Mouse (Mus musculus) limb, embryonic 13.5 days (tissue): ENCODE results near the gene Hist1h2bh. TPM values are rescaled to one million over a fixed set of nuclear protein-coding genes. Genes with fewer than 3 reads are reported as not detected.
A peak's percentile ranks its signal among the peaks of the same experiment; 100 is the strongest.
"Not testable (repeated sequence)": the region's sequence is repeated elsewhere in the genome, so short reads cannot be mapped to it uniquely, and the experiment has no call there.

Experiments
- ATAC-seq: fragments of 200-750 bp; cut with Nextera tagmentation; 2 replicates; pipeline ENCODE4 v1.8.0; 2017; ENCODE audit warnings: low read depth, moderate number of reproducible peaks, moderate TSS enrichment; ENCODE audit not compliant: low FRiP score
- H3K27ac ChIP-seq: fragments of 300-500 bp; sonication (generic); 2 replicates; pipeline ENCODE4 v1.5.1; 2015; ENCODE audit warnings: inconsistent platforms, mild to moderate bottlenecking, moderate library complexity
- H3K27me3 ChIP-seq: fragments of 300-500 bp; sonication (generic); 2 replicates; pipeline ENCODE4 v1.6.1; 2015; ENCODE audit warnings: mild to moderate bottlenecking, inconsistent platforms
- H3K36me3 ChIP-seq: fragments of 300-500 bp; sonication (generic); 2 replicates; pipeline ENCODE4 v1.6.1; 2015; ENCODE audit warnings: inconsistent platforms, mild to moderate bottlenecking, moderate library complexity
- H3K4me1 ChIP-seq: fragments of 300-500 bp; sonication (generic); 2 replicates; pipeline ENCODE4 v1.6.1; 2015; ENCODE audit warnings: inconsistent platforms
- H3K4me2 ChIP-seq: fragments of 300-500 bp; sonication (generic); replicated peaks from 2 replicates; pipeline ENCODE4 v1.6.1; 2015; ENCODE audit warnings: inconsistent platforms, mild to moderate bottlenecking, moderate library complexity
- H3K4me3 ChIP-seq: fragments of 300-500 bp; sonication (generic); 2 replicates; pipeline ENCODE4 v1.5.1; 2015; ENCODE audit warnings: moderate library complexity, mild to moderate bottlenecking, inconsistent platforms
- H3K9ac ChIP-seq: fragments of 300-500 bp; sonication (generic); 2 replicates; pipeline ENCODE4 v1.6.1; 2015; ENCODE audit warnings: mild to moderate bottlenecking, inconsistent platforms
- H3K9me3 ChIP-seq: fragments of 300-500 bp; sonication (generic); 2 replicates; pipeline ENCODE4 v1.6.1; 2016; ENCODE audit warnings: inconsistent platforms
- WGBS: fragments of 180-500 bp; shearing (Covaris S2); methylation state at CpG from one replicate; pipeline ENCODE4 v1.1.7; 2015; 5-methylcytosine and 5-hydroxymethylcytosine counted together
- polyA plus RNA-seq: library from polyadenylated mRNA; unstranded; fragments of >200 nt; fragmentation: Nextera tagmentation; extraction: Ambion mirVana; gene quantifications from 2 replicates; pipeline ENCODE4 v1.2.1, GENCODE M21; 2015

Gene Hist1h2bh
- polyA plus RNA-seq, 1 experiment from 2014 or later = 1.0 TPM

GRCm38 (mm10) chr13:23571504-23572217 is 28.5 kb upstream of the Hist1h2bh start:
- not testable (repeated sequence) for H3K27me3 ChIP-seq, H3K9me3 ChIP-seq, ATAC-seq, H3K36me3 ChIP-seq
- peak overlapping the region; percentile 75 for H3K4me2 ChIP-seq
- H3K9ac ChIP-seq = peak overlapping the region; percentile 80
- peak overlapping the region; percentile 96 for H3K27ac ChIP-seq
- peak overlapping the region; percentile 53 for H3K4me3 ChIP-seq
- peaks cover 28% of the 10 kb centered on the region for H3K4me1 ChIP-seq
- under 1% methylated on average over 16 of the region's 34 CpGs for WGBS

- H3K27ac ChIP-seq = peak within 1 kb of the TSS; percentile 96
- under 1% methylated on average over 18 of the region's 18 CpGs for WGBS
- no peaks in the 10 kb centered on the region for H3K9me3 ChIP-seq
- peak; percentile 90 for ATAC-seq
- no peaks in the 10 kb centered on the region for H3K27me3 ChIP-seq
- peak within 1 kb of the TSS; percentile 75 for H3K4me2 ChIP-seq
- peak within 1 kb of the TSS; percentile 80 for H3K9ac ChIP-seq
- no peaks in the 10 kb centered on the region for H3K36me3 ChIP-seq
- peak within 1 kb of the TSS; percentile 53 for H3K4me3 ChIP-seq
- H3K4me1 ChIP-seq = peaks cover 22% of the 10 kb centered on the region
Observed at GRCm38 (mm10) chr13:23571022-23571503, 27.9 kb upstream of the Hist1h2bh start, which contains the start of the genes Hist1h2ae and Hist1h2bg. Gene Hist1h2ae, minus strand, starts transcription at chr13:23571220. Gene Hist1h2bg, plus strand, starts transcription at chr13:23571396.

GRCm38 (mm10) chr13:23570261-23571021 is 27.2 kb upstream of the Hist1h2bh start:
- Histone ChIP-seq H3K4me3 (peak overlapping the region; percentile 53), H3K4me2 (peak overlapping the region; percentile 75), H3K4me1 (peaks cover 22% of the 10 kb centered on the region), H3K9ac (peak overlapping the region; percentile 63), H3K27ac (peak overlapping the region; percentile 96)
- ATAC-seq, H3K9me3 ChIP-seq, H3K27me3 ChIP-seq, H3K36me3 ChIP-seq: not testable (repeated sequence)
- WGBS = 1% methylated on average over 27 of the region's 41 CpGs

GRCm38 (mm10) chr13:23564482-23564881 is 21.3 kb upstream of the Hist1h2bh start:
- Histone ChIP-seq H3K36me3 (no peaks in the 10 kb centered on the region), H3K4me1 (no peaks in the 10 kb centered on the region; the same call in 1 of the 2 replicates), H3K4me2 (no peak overlapping the region), H3K9ac (no peak overlapping the region), H3K27ac (no peak overlapping the region), H3K27me3 (no peaks in the 10 kb centered on the region), H3K9me3 (no peaks in the 10 kb centered on the region), H3K4me3 (no peak overlapping the region)
- ATAC-seq = no peak
- WGBS = 89% methylated on average over 2 of the region's 2 CpGs

- H3K4me1 ChIP-seq = no peaks in the 10 kb centered on the region; the same call in 1 of the 2 replicates
- ATAC-seq = peak; percentile 68; the same call in 1 of the 2 replicates
- peak overlapping the region; percentile 74 for H3K9ac ChIP-seq
Observed at GRCm38 (mm10) chr13:23562699-23563462, 19.7 kb upstream of the Hist1h2bh start.

GRCm38 (mm10) chr13:23561883-23562659 is 18.9 kb upstream of the Hist1h2bh start, which contains the start of gene Hist1h3e:
Gene Hist1h3e, minus strand, starts transcription at chr13:23562369.
- not testable (repeated sequence) for H3K36me3 ChIP-seq, H3K9me3 ChIP-seq, H3K4me1 ChIP-seq, H3K27me3 ChIP-seq
- WGBS = under 1% methylated on average over 65 of the region's 67 CpGs
- ATAC-seq = peak; percentile 95
- Histone ChIP-seq H3K4me3 (peak within 1 kb of the TSS; percentile 48), H3K4me2 (peak within 1 kb of the TSS; percentile 69), H3K9ac (peak within 1 kb of the TSS; percentile 74), H3K27ac (peak within 1 kb of the TSS; percentile 96)

More at GRCm38 (mm10) chr13:23562699-23563462, 19.7 kb upstream of the Hist1h2bh start:
- Histone ChIP-seq H3K4me3 (peak overlapping the region; percentile 48), H3K27me3 (no peaks in the 10 kb centered on the region), H3K27ac (peak overlapping the region; percentile 96), H3K9me3 (no peaks in the 10 kb centered on the region), H3K36me3 (no peaks in the 10 kb centered on the region), H3K4me2 (peak overlapping the region; percentile 69)
- WGBS = 5% methylated on average over 18 of the region's 18 CpGs

- Histone ChIP-seq H3K9ac (peak overlapping the region; percentile 74), H3K4me3 (peak overlapping the region; percentile 48), H3K27ac (peak overlapping the region; percentile 96), H3K4me2 (peak overlapping the region; percentile 69)
- 0% methylated on average over 2 of the region's 5 CpGs for WGBS
- H3K9me3 ChIP-seq, ATAC-seq, H3K4me1 ChIP-seq, H3K27me3 ChIP-seq, H3K36me3 ChIP-seq: not testable (repeated sequence)
Observed at GRCm38 (mm10) chr13:23561531-23561882, 18.3 kb upstream of the Hist1h2bh start.

- Histone ChIP-seq H3K4me3 (peak overlapping the region; percentile 12), H3K4me2 (peak overlapping the region; percentile 48), H3K27ac (peak overlapping the region; percentile 52; the same call in 1 of the 2 replicates)
- H3K4me1 ChIP-seq, H3K27me3 ChIP-seq, ATAC-seq, H3K9me3 ChIP-seq, H3K9ac ChIP-seq, H3K36me3 ChIP-seq: not testable (repeated sequence)
- 29% methylated on average over 2 of the region's 2 CpGs for WGBS
Observed at GRCm38 (mm10) chr13:23560699-23561098, 17.5 kb upstream of the Hist1h2bh start.

GRCm38 (mm10) chr13:23556906-23557305 is 13.7 kb upstream of the Hist1h2bh start:
- Histone ChIP-seq H3K4me1 (peaks cover 12% of the 10 kb centered on the region), H3K4me2 (peak overlapping the region; percentile 89), H3K36me3 (no peaks in the 10 kb centered on the region), H3K9me3 (no peaks in the 10 kb centered on the region), H3K27me3 (no peaks in the 10 kb centered on the region), H3K27ac (peak overlapping the region; percentile 29), H3K9ac (no peak overlapping the region), H3K4me3 (no peak overlapping the region)
- no peak for ATAC-seq
- 72% methylated on average over 3 of the region's 3 CpGs for WGBS

- ATAC-seq = peak; percentile 79
- Histone ChIP-seq H3K4me2 (peak overlapping the region; percentile 89), H3K4me1 (peaks cover 13% of the 10 kb centered on the region), H3K4me3 (peak overlapping the region; percentile 61), H3K27ac (peak overlapping the region; percentile 99), H3K36me3 (no peaks in the 10 kb centered on the region), H3K9ac (peak overlapping the region; percentile 85), H3K27me3 (no peaks in the 10 kb centered on the region), H3K9me3 (no peaks in the 10 kb centered on the region)
- WGBS = under 1% methylated on average over 18 of the region's 18 CpGs
Observed at GRCm38 (mm10) chr13:23555839-23556416, 12.7 kb upstream of the Hist1h2bh start.
